Mouse (Mus musculus) embryonic facial prominence, embryonic 14.5 days (tissue): Measurements from ENCODE around the gene 8030411F24Rik. TPM values are rescaled to one million over a fixed set of nuclear protein-coding genes. Genes with fewer than 3 reads are reported as not detected.

Experiments used
- polyA plus RNA-seq: library from polyadenylated mRNA; unstranded; fragments of >200 nt; fragmentation: Nextera tagmentation; extraction: Ambion mirVana; gene quantifications from 2 replicates; pipeline ENCODE4 v1.2.1, GENCODE M21; 2014

8030411F24Rik gene
- polyA plus RNA-seq, 1 experiment from 2014 or later, result not detected

Other genes starting within 250 kb of the 8030411F24Rik start
- gene Nxt1, start 109.4 kb upstream of the 8030411F24Rik start, polyA plus RNA-seq, result 71.1 and 79.9 TPM in 2 replicates
- 22.4 and 23.3 TPM in 2 replicates for gene Gzf1, start 101.0 kb upstream of the 8030411F24Rik start, polyA plus RNA-seq
- gene Napb, start 49.5 kb upstream of the 8030411F24Rik start, polyA plus RNA-seq, result 5.9 and 6.5 TPM in 2 replicates
- gene Cstl1, start 31.7 kb upstream of the 8030411F24Rik start, polyA plus RNA-seq, result not detected in 2 replicates
- not detected in 2 replicates for gene Cst11, start 10.5 kb upstream of the 8030411F24Rik start, polyA plus RNA-seq
- gene Cst12, start 7.4 kb downstream of the 8030411F24Rik start, polyA plus RNA-seq, result not detected in 2 replicates
- not detected in 2 replicates for gene Cst8, start 16.8 kb downstream of the 8030411F24Rik start, polyA plus RNA-seq
- not detected in 2 replicates for gene Cst13, start 38.1 kb downstream of the 8030411F24Rik start, polyA plus RNA-seq
- not detected in 2 replicates for gene Cst9, start 53.1 kb downstream of the 8030411F24Rik start, polyA plus RNA-seq
- not detected in 2 replicates for gene 9230104L09Rik, start 83.0 kb downstream of the 8030411F24Rik start, polyA plus RNA-seq
- gene Cst3, start 93.7 kb downstream of the 8030411F24Rik start, polyA plus RNA-seq, result 548 and 591 TPM in 2 replicates
- gene Gm1330, start 221.2 kb downstream of the 8030411F24Rik start, polyA plus RNA-seq, result not detected in 2 replicates
- not detected in 2 replicates for gene Gm10750, start 235.2 kb downstream of the 8030411F24Rik start, polyA plus RNA-seq